Mouse (Mus musculus): ENCODE measurements around the gene Msi2. TPM values are rescaled to one million over a fixed set of nuclear protein-coding genes. Genes with fewer than 3 reads are reported as not detected.

Gene Msi2
- polyA plus RNA-seq, 1 experiment, result 14.4 TPM

DNA sequence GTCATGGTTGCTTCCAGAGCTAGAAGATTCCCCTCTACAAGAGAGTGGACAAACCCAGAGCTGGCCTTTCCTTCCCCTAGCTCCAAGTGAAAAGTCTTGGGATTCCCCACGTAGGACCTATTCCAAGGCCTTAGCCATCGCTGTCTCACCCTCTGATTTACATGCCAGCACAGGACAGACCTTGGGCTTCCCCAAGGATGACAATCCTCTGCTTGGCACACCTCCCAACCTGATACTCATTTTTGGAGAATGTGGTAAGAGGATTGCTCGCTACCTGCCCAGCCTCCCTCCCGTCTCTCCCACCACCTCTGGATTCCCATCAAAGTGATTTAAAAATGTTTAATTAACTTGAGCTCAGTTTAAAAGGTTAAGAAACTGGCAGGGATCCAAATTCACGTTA lies 372.2 kb downstream of the Msi2 start:
- no peaks in the 10 kb centered on the region for H3K9me3 ChIP-seq
- H3K36me3 ChIP-seq (replicated peaks; ENCODE audit: low read length), result peaks cover 48% of the 10 kb centered on the region
- H3K4me3 ChIP-seq (replicated peaks), result no peak overlapping the region
- TF ChIP-seq FLI1 (IDR thresholded peaks at IDR 0.05; ENCODE audit: low read length) (no peak), GATA1 (IDR thresholded peaks at IDR 0.05; ENCODE audit: borderline replicate concordance, low read length) (no peak)
- H3K4me1 ChIP-seq, result no peaks in the 10 kb centered on the region
- H3K27me3 ChIP-seq (replicated peaks), result no peaks in the 10 kb centered on the region

DNA sequence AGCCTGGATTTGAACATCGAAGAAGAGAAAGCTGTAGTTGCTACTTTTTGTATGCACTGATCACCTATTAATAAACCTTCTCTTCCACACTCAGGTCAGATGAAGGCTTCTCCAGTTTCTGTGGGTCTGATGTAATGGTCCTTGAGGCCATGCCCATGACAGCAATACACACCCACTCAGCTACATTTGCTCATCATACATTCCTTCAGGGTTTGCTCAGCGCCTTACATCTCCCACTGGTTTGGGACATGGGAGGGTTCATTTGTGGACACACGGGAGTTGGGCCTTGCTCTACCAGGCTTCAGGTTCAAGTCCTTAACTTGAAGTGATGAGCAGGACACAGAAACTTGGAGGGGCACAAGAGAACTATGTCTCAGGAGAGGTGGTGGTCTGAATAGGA lies 380.4 kb downstream of the Msi2 start:
- TF ChIP-seq GATA1 (IDR thresholded peaks at IDR 0.05; ENCODE audit: borderline replicate concordance, low read length) (no peak), FLI1 (IDR thresholded peaks at IDR 0.05; ENCODE audit: low read length) (no peak)
- Histone ChIP-seq H3K27me3 (replicated peaks) (peaks cover 9% of the 10 kb centered on the region), H3K4me3 (replicated peaks) (no peak overlapping the region), H3K4me1 (no peaks in the 10 kb centered on the region), H3K36me3 (replicated peaks; ENCODE audit: low read length) (peaks cover 26% of the 10 kb centered on the region), H3K9me3 (no peaks in the 10 kb centered on the region)

DNA sequence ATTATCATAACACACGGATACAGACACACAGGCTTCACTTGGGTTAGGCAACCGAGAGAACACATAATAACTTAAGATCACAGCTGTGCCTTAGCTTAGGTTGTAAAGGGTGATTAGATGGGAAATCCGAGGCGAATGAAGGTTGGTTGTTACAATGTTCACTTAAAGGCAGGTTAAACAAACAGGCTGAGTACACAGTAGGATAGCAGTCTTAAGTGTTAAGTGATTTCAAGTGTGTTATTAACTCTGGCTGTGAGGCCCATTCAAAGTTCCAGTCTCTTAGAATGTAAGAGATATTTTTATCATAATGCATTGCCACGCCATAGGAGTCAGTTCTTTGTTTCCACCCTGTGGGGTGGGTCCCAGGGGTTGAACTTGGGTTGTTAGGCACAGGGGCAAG lies 383.4 kb downstream of the Msi2 start:
- no peaks in the 10 kb centered on the region for H3K4me1 ChIP-seq

DNA sequence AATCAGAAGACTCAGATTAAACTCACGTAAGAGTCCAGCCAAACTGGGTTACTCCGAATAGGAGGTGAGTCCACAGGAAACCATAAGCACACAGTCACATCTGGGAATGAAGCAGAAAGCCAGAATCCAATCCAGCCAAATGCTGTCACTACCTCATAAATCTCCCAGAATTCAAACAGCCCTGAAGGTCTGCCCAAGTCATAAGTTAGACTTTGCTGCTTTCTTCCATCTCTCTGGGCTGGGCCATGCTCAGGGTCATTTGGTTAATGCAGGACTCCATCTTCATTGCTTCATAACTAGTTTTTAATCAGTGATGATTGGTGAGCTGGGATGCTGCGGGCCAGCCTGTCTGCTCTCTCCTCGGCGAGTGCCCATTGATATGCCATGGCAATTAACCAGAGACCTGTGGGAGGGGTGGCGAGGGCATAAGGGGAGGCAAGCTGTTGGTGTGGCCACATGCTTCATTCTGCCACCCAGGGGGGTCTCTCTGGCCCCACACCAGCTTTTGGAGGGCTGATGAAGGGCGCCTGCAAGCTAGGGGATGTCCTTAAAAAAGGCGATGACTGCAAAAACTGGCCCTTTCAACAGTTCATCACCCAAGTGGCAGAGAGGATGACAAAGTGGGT lies 385.9 kb downstream of the Msi2 start:
- H3K4me3 ChIP-seq (replicated peaks), result no peak overlapping the region
- no peak for TF ChIP-seq GATA1 (IDR thresholded peaks at IDR 0.05; ENCODE audit: borderline replicate concordance, low read length)
- TF ChIP-seq FLI1 (IDR thresholded peaks at IDR 0.05; ENCODE audit: low read length), result no peak
- no peaks in the 10 kb centered on the region for H3K9me3 ChIP-seq
- no peaks in the 10 kb centered on the region for H3K4me1 ChIP-seq
- peaks cover 1% of the 10 kb centered on the region for H3K36me3 ChIP-seq (replicated peaks; ENCODE audit: low read length)
- peaks cover 46% of the 10 kb centered on the region for H3K27me3 ChIP-seq (replicated peaks)

More for the DNA sequence above, 383.4 kb downstream of the Msi2 start:
- TF ChIP-seq FLI1 (IDR thresholded peaks at IDR 0.05; ENCODE audit: low read length), result no peak
- TF ChIP-seq GATA1 (IDR thresholded peaks at IDR 0.05; ENCODE audit: borderline replicate concordance, low read length), result no peak
- H3K9me3 ChIP-seq, result no peaks in the 10 kb centered on the region
- no peak overlapping the region for H3K4me3 ChIP-seq (replicated peaks)
- peaks cover 16% of the 10 kb centered on the region for H3K36me3 ChIP-seq (replicated peaks; ENCODE audit: low read length)
- H3K27me3 ChIP-seq (replicated peaks), result peaks cover 28% of the 10 kb centered on the region

DNA sequence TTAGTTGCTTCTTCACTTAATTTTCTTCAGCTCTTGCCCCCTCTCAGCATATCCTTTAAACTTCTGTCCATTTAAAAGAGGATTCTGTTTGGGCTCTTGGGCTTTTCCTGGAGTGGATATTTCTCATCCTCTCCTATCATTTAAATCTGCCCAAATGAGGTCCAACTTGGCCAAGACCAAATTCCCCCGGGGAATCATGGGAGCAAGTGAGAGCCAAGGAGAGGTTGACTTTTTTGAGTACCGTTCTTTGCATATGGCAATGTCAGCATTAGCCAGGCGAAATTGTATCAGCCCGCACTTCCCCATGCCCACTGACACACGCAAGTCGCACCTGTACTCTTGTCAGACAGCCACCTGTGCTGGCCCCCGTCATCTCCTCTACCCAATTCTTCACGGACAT lies 386.6 kb downstream of the Msi2 start:
- H3K36me3 ChIP-seq (replicated peaks; ENCODE audit: low read length), result no peaks in the 10 kb centered on the region
- H3K27me3 ChIP-seq (replicated peaks), result peaks cover 53% of the 10 kb centered on the region
- no peaks in the 10 kb centered on the region for H3K4me1 ChIP-seq
- no peaks in the 10 kb centered on the region for H3K9me3 ChIP-seq
- H3K4me3 ChIP-seq (replicated peaks), result no peak overlapping the region
- no peak for TF ChIP-seq FLI1 (IDR thresholded peaks at IDR 0.05; ENCODE audit: low read length)

DNA sequence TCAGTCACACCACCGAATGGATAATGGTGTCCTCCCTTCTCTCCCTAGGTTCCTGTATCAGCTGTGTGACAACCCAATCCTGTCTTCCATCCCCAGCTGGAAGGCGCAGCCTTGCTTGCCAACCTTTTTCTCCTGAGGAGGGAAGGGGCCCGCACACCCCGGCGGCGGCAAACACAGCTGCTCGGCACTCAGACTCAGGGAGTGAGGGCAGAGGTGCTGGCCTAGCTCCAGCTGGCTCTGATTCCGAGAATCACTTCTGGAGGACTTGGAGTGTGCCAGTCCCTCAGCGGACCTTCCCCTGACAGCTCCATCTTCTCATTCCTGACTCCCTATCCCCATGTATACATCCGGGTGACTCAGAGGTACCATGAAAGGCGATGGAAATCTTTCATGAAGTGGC lies 387.5 kb downstream of the Msi2 start:
- TF ChIP-seq GATA1 (IDR thresholded peaks at IDR 0.05; ENCODE audit: borderline replicate concordance, low read length), result no peak
- Histone ChIP-seq H3K27me3 (replicated peaks) (peaks cover 60% of the 10 kb centered on the region), H3K36me3 (replicated peaks; ENCODE audit: low read length) (no peaks in the 10 kb centered on the region), H3K4me3 (replicated peaks) (no peak overlapping the region), H3K9me3 (no peaks in the 10 kb centered on the region), H3K4me1 (no peaks in the 10 kb centered on the region)

DNA sequence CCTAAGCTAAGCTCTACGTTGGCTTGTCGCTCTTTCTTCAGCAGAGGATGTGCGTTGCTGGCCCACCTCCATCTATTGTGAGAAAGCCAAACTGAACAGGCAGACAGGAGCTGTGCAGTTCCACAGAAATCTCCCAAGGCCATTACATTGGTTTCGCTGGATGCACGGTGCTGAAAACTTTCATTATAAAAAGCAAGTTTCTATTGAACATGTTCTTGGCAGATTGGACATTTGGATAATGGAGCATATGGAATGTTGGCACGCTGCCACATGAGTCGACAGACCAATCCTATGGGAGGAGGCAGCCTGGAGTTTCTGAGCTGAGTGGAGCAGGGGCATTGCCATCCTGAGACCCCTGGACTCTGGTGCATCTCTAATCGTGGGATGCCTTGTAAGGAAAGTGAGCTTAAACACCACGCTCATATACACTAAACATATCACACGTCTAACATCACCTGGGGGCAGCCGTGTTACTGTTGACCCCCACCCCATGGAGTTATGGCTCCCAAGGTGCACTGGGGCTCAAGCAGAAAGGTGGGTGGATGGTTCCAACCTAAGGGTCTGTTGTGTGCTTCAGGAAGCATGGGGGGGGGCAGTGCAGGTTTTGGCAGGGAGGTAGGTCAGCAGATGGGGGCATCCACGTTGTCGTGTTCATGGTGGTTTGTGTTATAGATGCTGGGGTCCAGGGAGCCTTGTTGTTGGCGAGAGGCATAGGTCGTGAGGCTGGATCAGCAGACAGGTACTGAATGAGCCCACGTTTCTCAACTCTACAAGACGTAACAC lies 389.3 kb downstream of the Msi2 start:
- H3K4me3 ChIP-seq (replicated peaks), result no peak overlapping the region

DNA sequence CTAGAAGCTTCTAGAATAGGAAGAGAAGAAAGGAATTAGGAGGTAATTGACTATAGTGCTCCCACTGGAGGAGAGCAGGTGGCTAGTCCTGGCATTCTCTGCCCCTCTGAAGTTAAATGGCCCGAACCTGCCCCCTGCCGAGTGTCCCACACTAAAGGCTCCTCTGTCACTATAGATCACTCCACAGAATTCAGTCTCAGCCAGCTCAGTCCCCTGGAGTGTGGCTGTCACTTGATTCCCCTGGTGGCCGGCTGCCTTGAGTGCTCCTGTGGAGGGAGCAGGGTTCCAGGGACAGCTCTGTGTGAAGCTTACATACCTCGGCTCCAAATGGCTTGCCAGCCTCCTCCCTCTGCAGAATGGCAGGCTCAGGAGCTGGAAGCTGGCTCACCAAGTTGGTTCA lies 391.3 kb downstream of the Msi2 start:
- Histone ChIP-seq H3K36me3 (replicated peaks; ENCODE audit: low read length) (no peaks in the 10 kb centered on the region), H3K4me1 (peaks cover 11% of the 10 kb centered on the region)

More for the DNA sequence above, 389.3 kb downstream of the Msi2 start:
- H3K4me1 ChIP-seq, result no peaks in the 10 kb centered on the region
- no peaks in the 10 kb centered on the region for H3K36me3 ChIP-seq (replicated peaks; ENCODE audit: low read length)
- H3K9me3 ChIP-seq, result no peaks in the 10 kb centered on the region
- peaks cover 54% of the 10 kb centered on the region for H3K27me3 ChIP-seq (replicated peaks)
- TF ChIP-seq GATA1 (IDR thresholded peaks at IDR 0.05; ENCODE audit: borderline replicate concordance, low read length) (no peak), FLI1 (IDR thresholded peaks at IDR 0.05; ENCODE audit: low read length) (no peak)

DNA sequence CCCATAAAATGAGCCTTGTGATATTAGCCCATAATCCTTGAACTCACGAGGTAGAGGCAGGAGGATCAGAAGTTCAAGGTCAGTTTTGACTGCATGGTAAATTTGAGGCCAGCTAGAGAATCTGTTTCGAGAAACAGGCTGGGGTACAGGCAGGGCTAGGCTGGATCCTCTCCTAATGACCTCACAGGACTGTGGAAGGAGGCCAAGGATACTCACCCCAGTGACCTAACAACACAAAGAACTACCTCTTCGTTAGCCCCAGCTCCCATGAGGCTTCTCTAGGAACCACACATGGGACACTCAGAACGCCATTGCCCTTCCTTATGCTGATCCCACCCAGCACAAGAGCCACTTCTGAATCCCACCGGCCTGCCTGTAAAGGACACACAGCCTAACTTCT lies 399.5 kb downstream of the Msi2 start:
- Histone ChIP-seq H3K9me3 (peaks cover 16% of the 10 kb centered on the region), H3K4me3 (replicated peaks) (no peak overlapping the region), H3K4me1 (peaks cover 36% of the 10 kb centered on the region), H3K36me3 (replicated peaks; ENCODE audit: low read length) (peaks cover 2% of the 10 kb centered on the region), H3K27me3 (replicated peaks) (peaks cover 40% of the 10 kb centered on the region)
- TF ChIP-seq GATA1 (IDR thresholded peaks at IDR 0.05; ENCODE audit: borderline replicate concordance, low read length) (no peak), FLI1 (IDR thresholded peaks at IDR 0.05; ENCODE audit: low read length) (no peak)

More for the DNA sequence above, 391.3 kb downstream of the Msi2 start:
- peaks cover under 1% of the 10 kb centered on the region; the same call in 1 of the 2 replicates for H3K9me3 ChIP-seq
- peaks cover 52% of the 10 kb centered on the region for H3K27me3 ChIP-seq (replicated peaks)
- no peak overlapping the region for H3K4me3 ChIP-seq (replicated peaks)
- no peak for TF ChIP-seq GATA1 (IDR thresholded peaks at IDR 0.05; ENCODE audit: borderline replicate concordance, low read length)
- no peak for TF ChIP-seq FLI1 (IDR thresholded peaks at IDR 0.05; ENCODE audit: low read length)

DNA sequence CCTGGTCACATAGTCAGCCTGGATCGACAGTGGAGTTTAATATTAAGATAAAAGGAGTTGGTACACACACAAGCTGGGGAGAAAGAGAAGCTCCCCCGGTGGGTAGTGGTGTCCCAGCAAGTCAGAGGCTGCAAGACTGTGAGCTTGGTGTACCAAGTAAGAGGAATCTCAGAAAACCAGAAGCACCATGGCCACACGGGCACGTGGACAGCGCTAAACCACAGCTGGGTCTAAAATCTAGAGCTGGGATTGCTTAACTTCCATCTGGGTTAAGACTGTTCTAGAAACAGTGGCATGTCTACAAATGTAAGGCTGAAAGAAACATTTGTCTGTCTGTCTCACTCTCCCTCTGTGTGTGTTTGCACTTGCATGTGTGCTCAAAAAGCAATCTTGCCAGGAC lies 402.9 kb downstream of the Msi2 start:
- H3K36me3 ChIP-seq (replicated peaks; ENCODE audit: low read length), result no peaks in the 10 kb centered on the region
- TF ChIP-seq GATA1 (IDR thresholded peaks at IDR 0.05; ENCODE audit: borderline replicate concordance, low read length), result no peak
- no peak for TF ChIP-seq FLI1 (IDR thresholded peaks at IDR 0.05; ENCODE audit: low read length)
- H3K4me3 ChIP-seq (replicated peaks), result no peak overlapping the region
- 0 out of 2 replicates have a peak, but pooled peaks cover 2% of the 10 kb centered on the region for H3K9me3 ChIP-seq
- peaks cover 60% of the 10 kb centered on the region for H3K4me1 ChIP-seq
- peaks cover 31% of the 10 kb centered on the region for H3K27me3 ChIP-seq (replicated peaks)
